25 mouse cellular contexts compared by ENCODE assay signal in the genomic region with DNA sequence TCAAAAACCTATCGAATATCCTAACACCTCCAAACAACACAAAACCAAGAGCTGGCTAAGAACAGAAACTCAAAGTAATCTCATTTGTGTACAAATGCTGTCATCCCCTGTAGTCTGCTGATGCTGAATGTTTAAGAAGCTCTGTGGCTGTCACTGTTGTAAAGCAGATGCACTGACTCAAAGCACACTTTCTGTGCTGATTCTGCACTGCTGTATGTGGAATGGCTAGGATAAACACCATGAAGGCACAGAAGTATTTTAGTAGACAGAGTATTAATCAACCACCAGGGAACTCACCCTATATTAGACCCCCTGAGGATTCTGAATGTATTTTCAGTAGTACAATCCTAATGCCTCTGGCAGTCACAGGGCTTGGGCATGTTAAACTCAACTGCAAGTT. TPM values are rescaled to one million over a fixed set of nuclear protein-coding genes. Genes with fewer than 3 reads are reported as not detected.
A peak's percentile ranks its signal among the peaks of the same experiment; 100 is the strongest.
DNase-seq lines count a peak whose midpoint lies in the region; ATAC-seq and TF ChIP-seq lines count a peak whose summit lies in the region.
"Had no signal": no experiment of that assay in that cellular context is flagged by ENCODE, and none has a peak within 500 bp of the region (broad histone marks: within the 10 kb centered on the region; RNA-seq: fewer than 3 reads in every experiment).

No protein-coding gene starts in this region.

- no peak for DNase-seq in lung, postnatal 10 days
- peak; percentile 15 for DNase-seq in lung, postnatal 0 days (ENCODE audit: low spot score)
- no peak for DNase-seq in lung, postnatal 4 days
- peak; percentile 6 for DNase-seq in brain, adult 2 months (ENCODE audit: low read depth, low spot score)
- DNase-seq in brain, embryonic 14.5 days (ENCODE audit: low read depth) = peak; percentile 4
- DNase-seq in yolk sac, embryonic 10.5 days (ENCODE audit: low spot score) = no peak
- no peak for DNase-seq in kidney, postnatal 25 days
- DNase-seq: adrenal gland, adult 2 months; adrenal gland, postnatal 10 days; adrenal gland, postnatal 25 days; cerebellum, adult 11 months; cerebellum, adult 18-20 months; cerebellum, adult 8-10 months; cerebellum, adult 9-11 months; cerebellum, postnatal 14 days; cerebellum, postnatal 36 days; embryo, embryonic 11 days had no signal

- TF ChIP-seq EP300 in lung, postnatal 0 days (IDR thresholded peaks at IDR 0.05) = no peak

- H3K9me3 ChIP-seq in lung, embryonic 15.5 days = no peaks in the 10 kb centered on the region
- H3K9me3 ChIP-seq in lung, postnatal 0 days (ENCODE audit: low read length) = no peaks in the 10 kb centered on the region
- H3K9me3 ChIP-seq: embryonic facial prominence, embryonic 13.5 days; embryonic facial prominence, embryonic 15.5 days; forebrain, embryonic 10.5 days; forebrain, embryonic 12.5 days had no signal

- no peak for TF ChIP-seq CTCF in lung, postnatal 0 days (IDR thresholded peaks at IDR 0.05)
- no peak for TF ChIP-seq CTCF in brain, embryonic 14.5 days (IDR thresholded peaks at IDR 0.05; ENCODE audit: borderline replicate concordance, extremely low read depth, insufficient read depth, insufficient read length)

- no peak overlapping the region for H3K27ac ChIP-seq in lung, embryonic 15.5 days
- no peak overlapping the region for H3K27ac ChIP-seq in lung, postnatal 0 days (ENCODE audit: low read length)
- H3K27ac ChIP-seq: embryonic facial prominence, embryonic 13.5 days; embryonic facial prominence, embryonic 15.5 days; forebrain, embryonic 10.5 days; forebrain, embryonic 12.5 days had no signal

- peak; percentile 95 for ATAC-seq in lung, embryonic 15.5 days (ENCODE audit: borderline replicate concordance, extremely low read depth, low FRiP score, low TSS enrichment)
- no peak for ATAC-seq in lung, postnatal 0 days
- ATAC-seq: forebrain, embryonic 14.5 days; forebrain, embryonic 16.5 days had no signal

- no peak overlapping the region for H3K4me2 ChIP-seq in lung, embryonic 15.5 days
- no peak overlapping the region for H3K4me2 ChIP-seq in lung, postnatal 0 days (replicated peaks; ENCODE audit: low read depth, low read length)
- H3K4me2 ChIP-seq: embryonic facial prominence, embryonic 13.5 days; embryonic facial prominence, embryonic 15.5 days; forebrain, embryonic 12.5 days had no signal

- no peaks in the 10 kb centered on the region for H3K36me3 ChIP-seq in lung, embryonic 15.5 days
- no peaks in the 10 kb centered on the region for H3K36me3 ChIP-seq in lung, postnatal 0 days (ENCODE audit: insufficient read depth, low read length)
- H3K36me3 ChIP-seq: embryonic facial prominence, embryonic 13.5 days; embryonic facial prominence, embryonic 15.5 days; forebrain, embryonic 10.5 days; forebrain, embryonic 12.5 days had no signal

- no peak for TF ChIP-seq POLR2A in brain, embryonic 14.5 days (IDR thresholded peaks at IDR 0.05; ENCODE audit: borderline replicate concordance, extremely low read depth, insufficient read depth, insufficient read length, poor library complexity, severe bottlenecking)

- H3K27me3 ChIP-seq in lung, embryonic 15.5 days = no peaks in the 10 kb centered on the region
- no peaks in the 10 kb centered on the region for H3K27me3 ChIP-seq in lung, postnatal 0 days (replicated peaks; ENCODE audit: insufficient read depth, low read length)
- H3K27me3 ChIP-seq: embryonic facial prominence, embryonic 13.5 days; embryonic facial prominence, embryonic 15.5 days; forebrain, embryonic 12.5 days had no signal

- WGBS in lung, embryonic 15.5 days = 20% methylated on average over 1 of the region's 1 CpGs
- WGBS in lung, postnatal 0 days = 33% methylated on average over 1 of the region's 1 CpGs

- no peak overlapping the region for H3K4me3 ChIP-seq in lung, embryonic 15.5 days
- H3K4me3 ChIP-seq in lung, postnatal 0 days (ENCODE audit: low read depth, low read length) = no peak overlapping the region
- H3K4me3 ChIP-seq: embryonic facial prominence, embryonic 13.5 days; embryonic facial prominence, embryonic 15.5 days; erythroblast, embryonic 14.5 days; forebrain, embryonic 10.5 days; forebrain, embryonic 12.5 days had no signal

- H3K9ac ChIP-seq in lung, embryonic 15.5 days = no peak overlapping the region
- H3K9ac ChIP-seq in lung, postnatal 0 days (replicated peaks; ENCODE audit: low read depth) = no peak overlapping the region
- H3K9ac ChIP-seq: embryonic facial prominence, embryonic 13.5 days; embryonic facial prominence, embryonic 15.5 days; forebrain, embryonic 12.5 days had no signal

- no peaks in the 10 kb centered on the region for H3K4me1 ChIP-seq in lung, embryonic 15.5 days
- no peaks in the 10 kb centered on the region for H3K4me1 ChIP-seq in lung, postnatal 0 days (ENCODE audit: insufficient read depth, low read depth, low read length)
- H3K4me1 ChIP-seq: embryonic facial prominence, embryonic 13.5 days; embryonic facial prominence, embryonic 15.5 days; forebrain, embryonic 10.5 days; forebrain, embryonic 12.5 days had no signal

RNA-seq across cellular contexts. Expression of a gene that starts 46.2 kb away (rescaled TPM):
- polyA plus RNA-seq in lung, embryonic 15.5 days (2015; fragmentation: Nextera tagmentation; extraction: Ambion mirVana) = 16.3 and 18.8 TPM in 2 replicates
- polyA plus RNA-seq in lung, postnatal 0 days (2015; fragmentation: Nextera tagmentation; extraction: Ambion mirVana) = 16.6 and 24.8 TPM in 2 replicates
- polyA plus RNA-seq in brain, embryonic 14.5 days (2012; rRNA removed) = 10.1 and 20.3 TPM in 2 replicates
- polyA plus RNA-seq: erythroblast, embryonic 14.5 days had no signal

Comparison
In these comparisons a context has a peak if more than half of its experiments do, and no peak if none do; other contexts are left out.
1. DNase-seq: peak in lung, postnatal 0 days (single experiment), brain, adult 2 months (single experiment) and brain, embryonic 14.5 days (single experiment); none in lung, postnatal 10 days (single experiment), lung, postnatal 4 days (0 of 2), yolk sac, embryonic 10.5 days (single experiment) and kidney, postnatal 25 days (0 of 2).